Mouse (Mus musculus): ENCODE measurements at regions not wholly inside any gene's neighbourhood (a gene's known extent, or its start where the extent isn't known, plus 50 kb on each side); places are given as distances from the start of the nearest gene placed in this dataset.
A peak's percentile ranks its signal among the peaks of the same experiment; 100 is the strongest.
"Not testable (repeated sequence)": the region's sequence is repeated elsewhere in the genome, so short reads cannot be mapped to it uniquely, and the experiment has no call there.

DNA sequence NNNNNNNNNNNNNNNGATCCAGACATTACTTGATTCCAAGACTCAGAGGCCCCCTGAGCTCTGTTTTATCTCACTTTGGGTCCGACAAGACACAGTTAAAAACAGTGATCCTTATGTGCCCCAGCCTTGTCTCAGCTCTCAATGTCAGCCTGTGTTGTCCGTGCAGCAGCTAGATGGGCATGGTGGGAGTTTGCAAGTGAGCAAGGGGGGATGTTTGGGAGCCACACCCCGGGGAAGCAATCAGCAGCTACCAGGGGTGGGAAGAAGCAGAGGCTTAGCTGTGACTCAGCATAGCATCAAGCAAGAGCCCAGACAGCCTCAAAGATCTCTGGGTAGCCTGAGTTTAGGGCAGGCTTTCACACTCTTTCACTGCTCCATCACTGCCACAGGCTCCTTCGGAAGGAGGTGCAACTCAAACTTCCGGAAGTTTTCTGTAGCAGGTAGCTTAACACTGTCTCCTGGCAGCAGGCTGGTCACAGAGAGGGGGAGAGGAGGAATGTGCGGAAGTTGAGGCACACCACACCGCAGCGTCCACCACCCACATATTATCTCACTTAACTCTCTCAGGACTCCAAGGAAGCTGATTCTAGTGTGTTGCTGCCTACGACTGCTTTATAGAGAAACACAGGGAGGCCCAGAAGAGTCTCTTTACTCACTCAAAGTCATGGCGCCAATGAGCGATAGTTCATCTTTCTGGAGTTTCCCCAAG is 80.2 kb upstream of the Defb33 start:
- DNase-seq = not testable (repeated sequence)

DNA sequence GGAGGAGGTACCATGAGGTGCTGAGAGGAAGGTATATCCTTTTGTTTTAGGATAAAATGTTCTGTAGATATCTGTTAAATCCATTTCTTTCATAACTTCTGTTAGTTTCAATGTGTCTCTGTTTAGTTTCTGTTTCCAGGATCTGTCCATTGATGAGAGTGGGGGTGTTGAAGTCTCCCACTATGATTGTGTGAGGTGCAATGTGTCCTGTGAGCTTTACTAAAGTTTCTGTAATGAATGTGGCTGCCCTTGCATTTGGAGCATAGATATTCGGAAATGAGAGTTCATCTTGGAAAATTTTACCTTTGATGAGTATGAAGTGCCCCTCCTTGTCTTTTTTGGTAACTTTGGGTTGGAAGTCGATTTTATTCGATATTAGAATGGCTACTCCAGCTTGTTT is 79.0 kb upstream of the Defb33 start:
- peak; percentile 6 for DNase-seq

DNA sequence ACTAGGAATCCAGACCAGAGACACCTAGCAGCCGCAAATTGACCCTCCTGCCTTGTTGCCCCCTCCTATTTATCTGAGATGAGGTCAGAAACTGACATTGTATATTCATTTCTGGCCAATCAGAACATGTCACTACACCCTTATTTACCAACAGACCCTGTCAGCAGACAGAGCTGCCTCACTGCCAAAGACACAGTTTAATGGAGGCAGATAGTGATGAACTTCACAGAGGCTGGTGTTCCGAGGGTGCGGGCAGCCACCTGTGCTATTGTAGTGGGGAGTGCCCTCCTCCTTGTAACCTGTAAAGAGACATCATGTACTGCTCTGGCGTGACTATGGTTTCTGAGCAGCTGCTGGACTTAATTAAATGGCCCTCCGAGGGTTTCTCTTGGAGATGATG is 70.0 kb upstream of the Defb33 start:
- DNase-seq = peak; percentile 41

DNA sequence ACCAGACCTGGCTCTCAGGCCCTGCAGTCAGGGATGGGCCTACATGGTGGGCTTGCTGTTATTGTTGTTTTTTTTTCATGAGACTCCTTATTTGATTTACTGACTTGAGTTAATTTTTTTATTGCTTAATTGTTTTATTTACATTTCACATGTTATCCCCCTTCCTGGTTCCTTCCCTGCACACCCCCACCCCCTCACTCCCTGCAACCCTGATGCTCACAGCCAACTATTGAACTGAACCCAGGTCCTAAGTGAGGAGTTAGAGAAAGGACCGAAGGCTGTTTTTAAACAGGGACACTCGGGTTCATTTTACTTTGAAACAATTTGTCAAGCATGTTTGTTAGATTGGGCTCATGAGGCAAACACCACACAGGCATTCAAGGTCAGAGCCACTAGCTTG is 69.2 kb upstream of the Defb33 start:
- DNase-seq = peak; percentile 22

DNA sequence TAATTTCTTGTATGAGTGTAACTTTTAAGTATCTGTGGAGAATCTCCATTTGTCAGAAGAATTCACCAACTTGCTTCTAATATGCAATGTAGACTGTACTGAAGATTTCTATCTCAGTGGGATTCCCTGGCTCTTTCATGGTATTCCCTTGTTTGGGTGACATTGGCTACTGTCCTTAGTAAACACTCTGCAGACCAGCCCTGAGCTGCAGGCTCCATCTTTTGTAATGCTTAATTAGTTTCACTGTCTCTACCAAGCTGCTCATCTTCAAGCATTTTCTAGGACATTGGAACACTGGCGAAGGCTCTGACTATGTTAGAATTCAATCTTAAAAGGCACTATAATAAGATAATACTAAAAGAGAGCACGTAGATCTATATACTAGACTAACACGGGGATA is 53.0 kb upstream of the Defb33 start:
- not testable (repeated sequence) for DNase-seq
